Mouse (Mus musculus) midbrain, embryonic 15.5 days (tissue): ENCODE measurements around the gene Wdfy4. TPM values are rescaled to one million over a fixed set of nuclear protein-coding genes. Genes with fewer than 3 reads are reported as not detected.

Experiments
- ATAC-seq: fragments of 200-750 bp; cut with Nextera tagmentation; replicated peaks from 2 replicates; pipeline ENCODE4 v1.8.0; 2017; ENCODE audit warnings: moderate TSS enrichment
- H3K27ac ChIP-seq: fragments of 300-500 bp; sonication (generic); 2 replicates; pipeline ENCODE4 v1.5.1; 2015; ENCODE audit warnings: mild to moderate bottlenecking, inconsistent platforms
- H3K27me3 ChIP-seq: fragments of 300-500 bp; sonication (generic); replicated peaks from 2 replicates; pipeline ENCODE4 v1.6.1; 2015; ENCODE audit warnings: inconsistent platforms
- H3K36me3 ChIP-seq: fragments of 300-500 bp; sonication (generic); replicated peaks from 2 replicates; pipeline ENCODE4 v1.6.1; 2015; ENCODE audit warnings: inconsistent platforms
- H3K4me1 ChIP-seq: fragments of 300-500 bp; sonication (generic); 2 replicates; pipeline ENCODE4 v1.6.1; 2015; ENCODE audit warnings: inconsistent platforms
- H3K4me2 ChIP-seq: fragments of 300-500 bp; sonication (generic); 2 replicates; pipeline ENCODE4 v1.6.1; 2015; ENCODE audit warnings: inconsistent platforms, mild to moderate bottlenecking, moderate library complexity
- H3K4me3 ChIP-seq: fragments of 300-500 bp; sonication (generic); 2 replicates; pipeline ENCODE4 v1.5.1; 2015; ENCODE audit warnings: mild to moderate bottlenecking, inconsistent platforms
- H3K9ac ChIP-seq: fragments of 300-500 bp; sonication (generic); 2 replicates; pipeline ENCODE4 v1.6.1; 2015; ENCODE audit warnings: mild to moderate bottlenecking, inconsistent platforms
- H3K9me3 ChIP-seq: fragments of 300-500 bp; sonication (generic); 2 replicates; pipeline ENCODE4 v1.6.1; 2016; ENCODE audit warnings: inconsistent platforms
- WGBS: fragments of 180-500 bp; shearing (Covaris S2); methylation state at CpG from one replicate; pipeline ENCODE4 v1.1.7; 2015; ENCODE audit warnings: mixed read lengths; 5-methylcytosine and 5-hydroxymethylcytosine counted together
- polyA plus RNA-seq: library from polyadenylated mRNA; unstranded; fragments of >200 nt; fragmentation: Nextera tagmentation; extraction: Ambion mirVana; gene quantifications from 2 replicates; pipeline ENCODE4 v1.2.1, GENCODE M21; 2015

The Wdfy4 gene
- polyA plus RNA-seq, 1 experiment from 2014 or later = 0.30 TPM

- Histone ChIP-seq H3K36me3 (no peaks in the 10 kb centered on the region), H3K4me1 (no peaks in the 10 kb centered on the region), H3K4me2 (no peak overlapping the region), H3K9me3 (no peaks in the 10 kb centered on the region), H3K27me3 (no peaks in the 10 kb centered on the region), H3K9ac (no peak overlapping the region), H3K4me3 (no peak overlapping the region), H3K27ac (no peak overlapping the region)
- 56% methylated on average over 5 of the region's 5 CpGs for WGBS
- ATAC-seq = no peak
Measured at GRCm38 (mm10) chr14:33062996-33063395, 122.3 kb downstream of the Wdfy4 start.

GRCm38 (mm10) chr14:33058881-33059660 is 126.2 kb downstream of the Wdfy4 start:
- no peaks in the 10 kb centered on the region for H3K27me3 ChIP-seq

GRCm38 (mm10) chr14:33053441-33053840 is 131.9 kb downstream of the Wdfy4 start:
- Histone ChIP-seq H3K4me1 (peaks cover 15% of the 10 kb centered on the region), H3K9me3 (no peaks in the 10 kb centered on the region), H3K27me3 (no peaks in the 10 kb centered on the region), H3K27ac (no peak overlapping the region), H3K4me2 (no peak overlapping the region), H3K4me3 (no peak overlapping the region), H3K36me3 (no peaks in the 10 kb centered on the region), H3K9ac (no peak overlapping the region)
- no peak; the same call in 1 of the 2 replicates for ATAC-seq
- 27% methylated on average over 8 of the region's 8 CpGs for WGBS

More at GRCm38 (mm10) chr14:33058881-33059660, 126.2 kb downstream of the Wdfy4 start:
- no peaks in the 10 kb centered on the region for H3K9me3 ChIP-seq
- WGBS = 90% methylated on average over 7 of the region's 7 CpGs
- no peak for ATAC-seq
- H3K27ac ChIP-seq = no peak overlapping the region
- H3K4me2 ChIP-seq = no peak overlapping the region
- H3K36me3 ChIP-seq = no peaks in the 10 kb centered on the region
- H3K4me1 ChIP-seq = peaks cover 5% of the 10 kb centered on the region
- no peak overlapping the region for H3K9ac ChIP-seq
- H3K4me3 ChIP-seq = no peak overlapping the region

- Histone ChIP-seq H3K4me3 (no peak overlapping the region), H3K4me1 (no peaks in the 10 kb centered on the region), H3K9ac (no peak overlapping the region), H3K4me2 (no peak overlapping the region), H3K27me3 (no peaks in the 10 kb centered on the region), H3K9me3 (no peaks in the 10 kb centered on the region), H3K27ac (no peak overlapping the region), H3K36me3 (no peaks in the 10 kb centered on the region)
- no peak for ATAC-seq
- WGBS = 93% methylated on average over 3 of the region's 3 CpGs
Measured at GRCm38 (mm10) chr14:33045217-33045616, 140.1 kb downstream of the Wdfy4 start.

GRCm38 (mm10) chr14:33036811-33037210 is 148.5 kb downstream of the Wdfy4 start:
- no peaks in the 10 kb centered on the region for H3K27me3 ChIP-seq
- no peak overlapping the region for H3K27ac ChIP-seq
- no peak for ATAC-seq
- no peak overlapping the region for H3K9ac ChIP-seq
- H3K4me2 ChIP-seq = no peak overlapping the region
- no peaks in the 10 kb centered on the region for H3K9me3 ChIP-seq
- no peaks in the 10 kb centered on the region for H3K4me1 ChIP-seq
- H3K36me3 ChIP-seq = no peaks in the 10 kb centered on the region
- 34% methylated on average over 3 of the region's 3 CpGs for WGBS
- H3K4me3 ChIP-seq = no peak overlapping the region

- Histone ChIP-seq H3K4me3 (no peak overlapping the region), H3K9ac (no peak overlapping the region), H3K27me3 (no peaks in the 10 kb centered on the region), H3K36me3 (no peaks in the 10 kb centered on the region), H3K4me2 (no peak overlapping the region), H3K4me1 (no peaks in the 10 kb centered on the region), H3K9me3 (no peaks in the 10 kb centered on the region), H3K27ac (no peak overlapping the region; the same call in 1 of the 2 replicates)
- no peak for ATAC-seq
- WGBS = 66% methylated on average over 5 of the region's 5 CpGs
Measured at GRCm38 (mm10) chr14:33035386-33035785, 149.9 kb downstream of the Wdfy4 start.

- Histone ChIP-seq H3K4me3 (no peak overlapping the region), H3K9ac (no peak overlapping the region), H3K4me1 (no peaks in the 10 kb centered on the region), H3K27me3 (no peaks in the 10 kb centered on the region), H3K36me3 (no peaks in the 10 kb centered on the region), H3K27ac (no peak overlapping the region), H3K9me3 (no peaks in the 10 kb centered on the region), H3K4me2 (no peak overlapping the region)
- 38% methylated on average over 6 of the region's 6 CpGs for WGBS
- no peak for ATAC-seq
Measured at GRCm38 (mm10) chr14:33033424-33033823, 151.9 kb downstream of the Wdfy4 start.

GRCm38 (mm10) chr14:33030849-33031248 is 154.5 kb downstream of the Wdfy4 start:
- Histone ChIP-seq H3K4me3 (no peak overlapping the region), H3K27ac (no peak overlapping the region), H3K36me3 (no peaks in the 10 kb centered on the region), H3K9me3 (no peaks in the 10 kb centered on the region), H3K27me3 (no peaks in the 10 kb centered on the region), H3K4me2 (no peak overlapping the region), H3K4me1 (no peaks in the 10 kb centered on the region), H3K9ac (no peak overlapping the region)
- WGBS = 79% methylated on average over 3 of the region's 3 CpGs
- no peak for ATAC-seq

GRCm38 (mm10) chr14:33019606-33020005 is 165.7 kb downstream of the Wdfy4 start:
- no peak overlapping the region for H3K4me2 ChIP-seq
- no peaks in the 10 kb centered on the region for H3K4me1 ChIP-seq
- H3K9me3 ChIP-seq = no peaks in the 10 kb centered on the region
- ATAC-seq = no peak
- no peaks in the 10 kb centered on the region for H3K36me3 ChIP-seq
- H3K4me3 ChIP-seq = no peak overlapping the region
- no peaks in the 10 kb centered on the region for H3K27me3 ChIP-seq
- no peak overlapping the region for H3K27ac ChIP-seq
- H3K9ac ChIP-seq = no peak overlapping the region
- WGBS = 71% methylated on average over 5 of the region's 5 CpGs

- 82% methylated on average over 3 of the region's 3 CpGs for WGBS
- H3K9me3 ChIP-seq = no peaks in the 10 kb centered on the region
- no peaks in the 10 kb centered on the region for H3K27me3 ChIP-seq
- no peaks in the 10 kb centered on the region for H3K4me1 ChIP-seq
- no peak overlapping the region for H3K4me2 ChIP-seq
- no peak for ATAC-seq
- no peak overlapping the region for H3K4me3 ChIP-seq
- H3K36me3 ChIP-seq = no peaks in the 10 kb centered on the region
- no peak overlapping the region for H3K9ac ChIP-seq
- H3K27ac ChIP-seq = no peak overlapping the region
Measured at GRCm38 (mm10) chr14:33019050-33019449, 166.3 kb downstream of the Wdfy4 start.

GRCm38 (mm10) chr14:33007638-33008037 is 177.7 kb downstream of the Wdfy4 start:
- Histone ChIP-seq H3K4me1 (no peaks in the 10 kb centered on the region), H3K36me3 (no peaks in the 10 kb centered on the region), H3K9ac (no peak overlapping the region), H3K27ac (no peak overlapping the region), H3K9me3 (peaks cover 4% of the 10 kb centered on the region; the same call in 1 of the 2 replicates), H3K4me2 (no peak overlapping the region), H3K4me3 (no peak overlapping the region), H3K27me3 (no peaks in the 10 kb centered on the region)
- 89% methylated on average over 1 of the region's 1 CpGs for WGBS
- no peak for ATAC-seq

- Histone ChIP-seq H3K9me3 (peaks cover 4% of the 10 kb centered on the region; the same call in 1 of the 2 replicates), H3K9ac (no peak overlapping the region), H3K27ac (no peak overlapping the region), H3K36me3 (no peaks in the 10 kb centered on the region), H3K27me3 (no peaks in the 10 kb centered on the region), H3K4me3 (no peak overlapping the region), H3K4me1 (peaks cover 5% of the 10 kb centered on the region), H3K4me2 (no peak overlapping the region)
- 95% methylated on average over 1 of the region's 1 CpGs for WGBS
- ATAC-seq = no peak
Measured at GRCm38 (mm10) chr14:33005114-33005513, 180.2 kb downstream of the Wdfy4 start.
